Mouse (Mus musculus): ENCODE measurements around the gene Grip1.

Gene Grip1

GRCm38 (mm10) chr10:120133697-120134096 lies 680.1 kb downstream of the Grip1 start:
- no peak for DNase-seq (ENCODE audit: low read depth, low spot score)

DNA sequence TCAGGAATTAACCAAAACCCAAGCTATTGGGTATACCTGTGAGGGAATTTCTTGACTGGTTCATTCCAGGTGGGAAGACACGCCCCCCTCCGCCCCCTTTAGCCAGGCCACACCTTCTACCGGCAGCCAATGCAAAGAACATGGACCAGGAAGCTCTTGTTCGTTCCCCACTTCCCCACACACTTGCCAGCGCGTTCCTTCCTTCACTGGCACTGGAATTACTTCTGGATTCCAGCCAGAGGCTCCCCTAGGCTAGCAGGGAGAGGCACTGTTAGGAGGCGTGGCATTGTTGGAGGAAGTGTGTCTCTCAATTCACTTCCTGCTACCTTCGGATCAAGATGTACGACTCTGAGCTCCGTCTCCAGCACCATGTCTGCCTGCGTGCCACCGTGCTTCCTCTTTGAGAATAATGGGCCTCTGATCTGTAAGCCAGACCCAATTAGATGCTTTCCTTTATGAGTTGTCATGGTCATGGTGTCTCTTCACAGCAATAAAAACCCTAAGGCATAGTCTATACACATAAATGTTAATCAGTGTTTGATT lies 682.5 kb downstream of the Grip1 start:
- DNase-seq (ENCODE audit: low read depth, low spot score): no peak

Data from WW6 (cell line).